ENCODE assay signal across 13 mouse cellular contexts in genomic region chr3:127679703-127680102, GRCm38 (mm10). TPM values are rescaled to one million over a fixed set of nuclear protein-coding genes. Genes with fewer than 3 reads are reported as not detected.
"Had no signal": no experiment of that assay in that cellular context is flagged by ENCODE, and none has a peak within 500 bp of the region (broad histone marks: within the 10 kb centered on the region; RNA-seq: fewer than 3 reads in every experiment).

No protein-coding gene starts in this region.

- H3K4me1 ChIP-seq: intestine, embryonic 15.5 days; limb, embryonic 12.5 days; liver, embryonic 13.5 days; lung, embryonic 15.5 days; neural tube, embryonic 15.5 days had no signal

- DNase-seq: liver; liver, embryonic 13.5 days; liver, postnatal 0 days; midbrain, embryonic 14.5 days; thymus, postnatal 36 days had no signal

- H3K4me3 ChIP-seq: intestine, embryonic 15.5 days; layer of hippocampus, adult 2 months; limb, embryonic 12.5 days; liver, embryonic 13.5 days; lung, embryonic 15.5 days; myocyte; neural tube, embryonic 15.5 days had no signal

- H3K9ac ChIP-seq: intestine, embryonic 15.5 days; limb, embryonic 12.5 days; liver, embryonic 13.5 days; liver, postnatal 0 days; lung, embryonic 15.5 days; neural tube, embryonic 15.5 days had no signal

- H3K27ac ChIP-seq: intestine, embryonic 15.5 days; layer of hippocampus, adult 2 months; limb, embryonic 12.5 days; liver, embryonic 13.5 days; lung, embryonic 15.5 days; neural tube, embryonic 15.5 days; stomach, postnatal 0 days had no signal

- H3K9me3 ChIP-seq: intestine, embryonic 15.5 days; limb, embryonic 12.5 days; liver, embryonic 13.5 days; lung, embryonic 15.5 days; neural tube, embryonic 15.5 days had no signal

- H3K36me3 ChIP-seq: intestine, embryonic 15.5 days; limb, embryonic 12.5 days; liver, embryonic 13.5 days; lung, embryonic 15.5 days; neural tube, embryonic 15.5 days had no signal

RNA-seq across cellular contexts. Expression of gene Neurog2, which starts 46.8 kb away (rescaled TPM):
- total RNA-seq: megakaryocyte-erythroid progenitor cell, adult 5-6 weeks had no signal
